Mouse (Mus musculus): Measurements from ENCODE around the gene Mms19. TPM values are rescaled to one million over a fixed set of nuclear protein-coding genes. Genes with fewer than 3 reads are reported as not detected.

Gene Mms19
- total RNA-seq, 1 experiment: 59.6 TPM

GRCm38 (mm10) chr19:41991926-41992477 lies 11.0 kb upstream of the Mms19 start:
- H3K9me3 ChIP-seq (ENCODE audit: control insufficient read depth, insufficient read depth, low read depth, low read length): no peaks in the 10 kb centered on the region
- H3K4me1 ChIP-seq (ENCODE audit: control insufficient read depth in 2 of 2, insufficient read depth in 2 of 2, low read length in 2 of 2, poor library complexity in 1 of 2): peaks cover 11 to 36% of the 10 kb centered on the region in 2 experiments
- H3K27ac ChIP-seq (ENCODE audit: insufficient read depth, low read depth, low read length, poor library complexity, severe bottlenecking): peak overlapping the region; percentile 50; the same call in 1 of the 2 replicates
- no peak overlapping the region for H3K4me3 ChIP-seq (ENCODE audit: insufficient read depth in 1 of 2, low read depth in 1 of 2, low read length in 2 of 2, poor library complexity in 1 of 2, severe bottlenecking in 1 of 2)
- H3K9ac ChIP-seq (ENCODE audit: insufficient read depth, low read depth, low read length, poor library complexity, severe bottlenecking): no peak overlapping the region
- DNase-seq (ENCODE audit: low read depth, low spot score): no peak
- TF ChIP-seq ZNF384 (IDR thresholded peaks at IDR 0.05; ENCODE audit: low read depth, low read length) (no peak), CHD2 (IDR thresholded peaks at IDR 0.05; ENCODE audit: low read depth, low read length) (no peak), HCFC1 (IDR thresholded peaks at IDR 0.05; ENCODE audit: borderline replicate concordance, insufficient read depth, low read length) (no peak), MAFK (IDR thresholded peaks at IDR 0.05; ENCODE audit: insufficient read depth, low read depth, low read length) (no peak), ZC3H11A (IDR thresholded peaks at IDR 0.05; ENCODE audit: borderline replicate concordance, low read depth, low read length) (no peak)
- in situ Hi-C loops (cut with MboI; ENCODE audit: low sequenced_read_pairs in 2 of 2, unreplicated experiment in 2 of 2): no loop called here
- no peaks in the 10 kb centered on the region; the same call in 1 of the 2 replicates for H3K36me3 ChIP-seq (ENCODE audit: control insufficient read depth, insufficient read depth, low read length, poor library complexity, severe bottlenecking)

- Histone ChIP-seq H3K9me3 (ENCODE audit: control insufficient read depth, insufficient read depth, low read depth, low read length) (no peaks in the 10 kb centered on the region), H3K36me3 (ENCODE audit: control insufficient read depth, insufficient read depth, low read length, poor library complexity, severe bottlenecking) (no peaks in the 10 kb centered on the region; the same call in 1 of the 2 replicates), H3K9ac (ENCODE audit: insufficient read depth, low read depth, low read length, poor library complexity, severe bottlenecking) (no peak overlapping the region), H3K4me1 (ENCODE audit: control insufficient read depth in 2 of 2, insufficient read depth in 2 of 2, low read length in 2 of 2, poor library complexity in 1 of 2) (peaks cover 7 to 23% of the 10 kb centered on the region in 2 experiments), H3K4me3 (ENCODE audit: insufficient read depth in 1 of 2, low read depth in 1 of 2, low read length in 2 of 2, poor library complexity in 1 of 2, severe bottlenecking in 1 of 2) (no peak overlapping the region), H3K27ac (ENCODE audit: insufficient read depth, low read depth, low read length, poor library complexity, severe bottlenecking) (no peak overlapping the region)
- in situ Hi-C loops (cut with MboI; ENCODE audit: low sequenced_read_pairs in 2 of 2, unreplicated experiment in 2 of 2): no loop called here
- DNase-seq (ENCODE audit: low read depth, low spot score): no peak
- TF ChIP-seq CHD2 (IDR thresholded peaks at IDR 0.05; ENCODE audit: low read depth, low read length): no peak
- no peak for TF ChIP-seq ZC3H11A (IDR thresholded peaks at IDR 0.05; ENCODE audit: borderline replicate concordance, low read depth, low read length)
- no peak for TF ChIP-seq ZNF384 (IDR thresholded peaks at IDR 0.05; ENCODE audit: low read depth, low read length)
- no peak for TF ChIP-seq MAFK (IDR thresholded peaks at IDR 0.05; ENCODE audit: insufficient read depth, low read depth, low read length)
- TF ChIP-seq HCFC1 (IDR thresholded peaks at IDR 0.05; ENCODE audit: borderline replicate concordance, insufficient read depth, low read length): no peak
Measured at GRCm38 (mm10) chr19:41989810-41990209, 8.9 kb upstream of the Mms19 start.

DNA sequence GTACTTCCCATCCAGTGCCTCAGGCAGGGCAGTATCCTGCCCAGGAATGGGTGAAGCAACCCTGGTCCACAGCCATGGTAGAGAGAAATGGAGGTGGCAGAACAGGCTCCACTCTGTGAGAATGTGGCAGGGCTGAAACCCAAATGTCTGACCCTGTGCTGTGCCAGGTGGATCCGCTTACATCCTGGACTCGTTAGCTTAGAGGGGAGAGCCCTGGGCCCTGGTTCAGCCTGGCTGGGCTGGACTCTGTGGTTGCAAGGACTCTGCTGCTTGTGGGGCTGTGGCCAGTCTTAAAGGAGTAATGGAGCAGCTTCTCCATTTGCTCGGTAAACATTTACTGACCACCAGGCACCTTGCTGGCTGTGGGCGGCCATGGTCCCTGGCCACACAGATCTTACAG lies 6.2 kb upstream of the Mms19 start:
- H3K4me1 ChIP-seq (ENCODE audit: control insufficient read depth in 2 of 2, insufficient read depth in 2 of 2, low read length in 2 of 2, poor library complexity in 1 of 2): peaks cover 10 to 21% of the 10 kb centered on the region in 2 experiments; a peak in 3 of 4 replicates
- H3K36me3 ChIP-seq (ENCODE audit: control insufficient read depth, insufficient read depth, low read length, poor library complexity, severe bottlenecking): no peaks in the 10 kb centered on the region; the same call in 1 of the 2 replicates
- DNase-seq (ENCODE audit: low read depth, low spot score): no peak
- H3K4me3 ChIP-seq (ENCODE audit: insufficient read depth in 1 of 2, low read depth in 1 of 2, low read length in 2 of 2, poor library complexity in 1 of 2, severe bottlenecking in 1 of 2): no peak overlapping the region
- no peak overlapping the region for H3K9ac ChIP-seq (ENCODE audit: insufficient read depth, low read depth, low read length, poor library complexity, severe bottlenecking)
- no peak for TF ChIP-seq ZC3H11A (IDR thresholded peaks at IDR 0.05; ENCODE audit: borderline replicate concordance, low read depth, low read length)
- in situ Hi-C loops (cut with MboI; ENCODE audit: low sequenced_read_pairs in 2 of 2, unreplicated experiment in 2 of 2): no loop called here
- no peaks in the 10 kb centered on the region for H3K9me3 ChIP-seq (ENCODE audit: control insufficient read depth, insufficient read depth, low read depth, low read length)
- no peak overlapping the region for H3K27ac ChIP-seq (ENCODE audit: insufficient read depth, low read depth, low read length, poor library complexity, severe bottlenecking)

DNA sequence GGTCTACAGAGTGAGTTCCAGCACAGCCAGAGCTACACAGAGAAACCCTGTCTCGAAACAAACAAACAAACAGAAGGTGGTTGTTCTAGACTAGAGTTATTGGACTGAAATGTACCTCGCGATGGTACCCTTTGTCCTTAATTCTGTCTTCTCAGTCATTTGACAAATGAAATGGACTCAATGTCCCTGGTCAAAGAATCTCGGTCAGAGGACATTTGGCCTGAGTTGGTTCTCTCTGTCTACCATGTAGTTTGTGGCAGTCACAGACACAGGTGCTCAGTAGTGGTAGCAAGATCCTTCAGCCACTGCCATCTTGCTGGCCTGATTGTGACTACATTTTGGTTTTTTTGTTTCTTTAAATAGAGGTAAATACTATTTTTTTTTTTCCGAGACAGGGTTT lies 5.0 kb upstream of the Mms19 start:
- H3K36me3 ChIP-seq (ENCODE audit: control insufficient read depth, insufficient read depth, low read length, poor library complexity, severe bottlenecking): no peaks in the 10 kb centered on the region; the same call in 1 of the 2 replicates
- no peak overlapping the region for H3K9ac ChIP-seq (ENCODE audit: insufficient read depth, low read depth, low read length, poor library complexity, severe bottlenecking)
- DNase-seq (ENCODE audit: low read depth, low spot score): no peak
- H3K27ac ChIP-seq (ENCODE audit: insufficient read depth, low read depth, low read length, poor library complexity, severe bottlenecking): no peak overlapping the region
- in situ Hi-C loops (cut with MboI; ENCODE audit: low sequenced_read_pairs in 2 of 2, unreplicated experiment in 2 of 2): no loop called here
- no peak overlapping the region for H3K4me3 ChIP-seq (ENCODE audit: insufficient read depth in 1 of 2, low read depth in 1 of 2, low read length in 2 of 2, poor library complexity in 1 of 2, severe bottlenecking in 1 of 2)
- H3K4me1 ChIP-seq (ENCODE audit: control insufficient read depth in 2 of 2, insufficient read depth in 2 of 2, low read length in 2 of 2, poor library complexity in 1 of 2): peaks cover 9 to 13% of the 10 kb centered on the region in 2 experiments; a peak in 3 of 4 replicates
- no peak for TF ChIP-seq MAFK (IDR thresholded peaks at IDR 0.05; ENCODE audit: insufficient read depth, low read depth, low read length)
- TF ChIP-seq ZC3H11A (IDR thresholded peaks at IDR 0.05; ENCODE audit: borderline replicate concordance, low read depth, low read length): no peak
- TF ChIP-seq HCFC1 (IDR thresholded peaks at IDR 0.05; ENCODE audit: borderline replicate concordance, insufficient read depth, low read length): no peak
- no peaks in the 10 kb centered on the region for H3K9me3 ChIP-seq (ENCODE audit: control insufficient read depth, insufficient read depth, low read depth, low read length)

DNA sequence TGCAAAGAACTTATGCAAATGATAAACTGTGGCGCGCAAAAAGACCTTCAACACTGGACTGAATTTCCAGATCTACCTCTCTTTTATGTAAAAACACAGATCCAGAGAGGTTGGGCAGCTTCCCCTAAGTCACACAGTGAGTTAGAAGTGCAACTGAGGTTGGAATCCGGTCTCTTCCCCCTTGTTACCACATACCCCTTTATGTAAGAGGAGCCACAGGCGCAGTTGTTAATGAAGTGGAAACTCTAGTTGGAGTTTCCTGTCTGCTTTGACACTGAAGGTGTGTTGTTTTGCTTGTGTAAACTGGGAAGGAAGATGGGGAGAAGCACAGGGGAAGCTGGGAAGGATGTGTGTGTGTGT lies 1.8 kb upstream of the Mms19 start:
- no peak overlapping the region for H3K27ac ChIP-seq (ENCODE audit: insufficient read depth, low read depth, low read length, poor library complexity, severe bottlenecking)
- peaks cover 2% of the 10 kb centered on the region; the same call in 1 of the 2 replicates for H3K36me3 ChIP-seq (ENCODE audit: control insufficient read depth, insufficient read depth, low read length, poor library complexity, severe bottlenecking)
- H3K4me1 ChIP-seq (ENCODE audit: control insufficient read depth in 2 of 2, insufficient read depth in 2 of 2, low read length in 2 of 2, poor library complexity in 1 of 2): peaks cover 9 to 12% of the 10 kb centered on the region in 2 experiments
- H3K9me3 ChIP-seq (ENCODE audit: control insufficient read depth, insufficient read depth, low read depth, low read length): no peaks in the 10 kb centered on the region
- peak overlapping the region; percentile 77; the same call in 1 of the 2 replicates for H3K9ac ChIP-seq (ENCODE audit: insufficient read depth, low read depth, low read length, poor library complexity, severe bottlenecking)
- in situ Hi-C loops (cut with MboI; ENCODE audit: low sequenced_read_pairs in 2 of 2, unreplicated experiment in 2 of 2): no loop called here
- DNase-seq (ENCODE audit: low read depth, low spot score): no peak
- TF ChIP-seq ZNF384 (IDR thresholded peaks at IDR 0.05; ENCODE audit: low read depth, low read length): no peak
- H3K4me3 ChIP-seq (ENCODE audit: insufficient read depth in 1 of 2, low read depth in 1 of 2, low read length in 2 of 2, poor library complexity in 1 of 2, severe bottlenecking in 1 of 2): peak overlapping the region; percentile 87 to 93
